Mouse (Mus musculus) neural tube, embryonic 14.5 days (tissue): Measurements from ENCODE around the gene Mgst2. TPM values are rescaled to one million over a fixed set of nuclear protein-coding genes. Genes with fewer than 3 reads are reported as not detected.

Experiments
- ATAC-seq: fragments of 200-750 bp; cut with Nextera tagmentation; 2 replicates; pipeline ENCODE4 v1.8.0; 2017; ENCODE audit warnings: low read depth, mild to moderate bottlenecking, moderate TSS enrichment, moderate library complexity
- H3K27ac ChIP-seq: fragments of 300-500 bp; sonication (generic); 2 replicates; pipeline ENCODE4 v1.5.1; 2014; ENCODE audit warnings: low read depth, mild to moderate bottlenecking, control low read depth, low read length, moderate library complexity, mixed read lengths
- H3K27me3 ChIP-seq: fragments of 300-500 bp; sonication (generic); 2 replicates; pipeline ENCODE4 v1.6.1; 2014; ENCODE audit warnings: low read length; ENCODE audit not compliant: control insufficient read depth, insufficient read depth
- H3K36me3 ChIP-seq: fragments of 300-500 bp; sonication (generic); 2 replicates; pipeline ENCODE4 v1.6.1; 2014; ENCODE audit warnings: low read length, mixed read lengths; ENCODE audit not compliant: control insufficient read depth, insufficient read depth
- H3K4me1 ChIP-seq: fragments of 300-500 bp; sonication (generic); 2 replicates; pipeline ENCODE4 v1.6.1; 2014; ENCODE audit warnings: low read length; ENCODE audit not compliant: control insufficient read depth, insufficient read depth
- H3K4me2 ChIP-seq: fragments of 300-500 bp; sonication (generic); 2 replicates; pipeline ENCODE4 v1.6.1; 2014; ENCODE audit warnings: mild to moderate bottlenecking, low read depth, low read length, control low read depth
- H3K4me3 ChIP-seq: fragments of 300-500 bp; sonication (generic); 2 replicates; pipeline ENCODE4 v1.5.1; 2014; ENCODE audit warnings: low read depth, low read length, control low read depth, mixed read lengths
- H3K9ac ChIP-seq: fragments of 300-500 bp; sonication (generic); replicated peaks from 2 replicates; pipeline ENCODE4 v1.6.1; 2014; ENCODE audit warnings: low read depth, mild to moderate bottlenecking, control low read depth, low read length, mixed read lengths
- H3K9me3 ChIP-seq: fragments of 300-500 bp; sonication (generic); 2 replicates; pipeline ENCODE4 v1.6.1; 2016; ENCODE audit warnings: low read length; ENCODE audit not compliant: control insufficient read depth
- WGBS: fragments of 180-500 bp; shearing (Covaris S2); extraction: QIAGEN DNeasy Blood & Tissue Kit; methylation state at CpG from one replicate; pipeline ENCODE4 v1.1.7; 2014; 5-methylcytosine and 5-hydroxymethylcytosine counted together
- polyA plus RNA-seq: library from polyadenylated mRNA; unstranded; fragments of >200 nt; fragmentation: Nextera tagmentation; extraction: Ambion mirVana; gene quantifications from 2 replicates; pipeline ENCODE4 v1.2.1, GENCODE M21; 2014

Mgst2 gene
- polyA plus RNA-seq, 1 experiment from 2014 or later = 0.27 TPM

DNA sequence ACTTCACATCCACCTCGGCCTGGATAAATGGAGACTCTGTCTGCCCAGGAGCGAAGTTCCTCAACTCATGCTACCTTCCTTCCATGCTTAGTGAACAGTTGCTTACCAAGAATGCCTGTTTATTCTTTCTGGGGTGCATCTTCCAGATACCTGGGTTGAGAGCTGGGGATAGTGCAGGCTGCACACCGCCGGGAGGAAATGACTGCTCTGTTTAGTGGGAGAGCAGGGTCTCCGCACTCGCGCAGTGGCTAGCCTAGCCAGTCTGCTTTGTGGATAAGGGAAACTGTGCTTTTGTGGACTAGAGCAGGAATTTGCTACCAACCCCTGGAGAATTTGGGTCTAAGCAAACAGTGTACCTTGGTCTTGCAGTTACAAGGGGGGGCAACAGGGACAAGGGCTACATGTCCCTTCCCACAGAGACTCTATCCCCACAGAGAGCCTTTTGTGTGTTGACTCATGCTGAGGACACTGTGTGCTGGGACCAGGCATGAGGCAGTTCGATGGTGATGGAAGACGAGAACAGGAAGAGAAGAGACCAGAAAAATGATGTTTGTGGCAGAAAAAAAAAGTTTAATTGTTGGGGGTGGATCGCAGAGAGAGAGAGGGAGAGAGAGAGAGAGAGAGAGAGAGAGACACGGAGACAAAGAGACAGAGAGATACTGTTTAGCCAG, 1.9 kb downstream of the Mgst2 start:
- Histone ChIP-seq H3K27ac (no peak overlapping the region), H3K27me3 (no peaks in the 10 kb centered on the region), H3K36me3 (no peaks in the 10 kb centered on the region), H3K4me2 (no peak overlapping the region), H3K4me1 (no peaks in the 10 kb centered on the region), H3K4me3 (no peak overlapping the region), H3K9me3 (no peaks in the 10 kb centered on the region), H3K9ac (no peak overlapping the region)
- ATAC-seq = no peak
- 83% methylated on average over 11 of the region's 11 CpGs for WGBS

GRCm38 (mm10) chr3:51662557-51662956, 2.4 kb downstream of the Mgst2 start:
- Histone ChIP-seq H3K27me3 (no peaks in the 10 kb centered on the region), H3K9me3 (no peaks in the 10 kb centered on the region), H3K4me3 (no peak overlapping the region), H3K9ac (no peak overlapping the region), H3K4me1 (no peaks in the 10 kb centered on the region), H3K27ac (no peak overlapping the region), H3K4me2 (no peak overlapping the region), H3K36me3 (no peaks in the 10 kb centered on the region)
- ATAC-seq = no peak
- 79% methylated on average over 6 of the region's 6 CpGs for WGBS

DNA sequence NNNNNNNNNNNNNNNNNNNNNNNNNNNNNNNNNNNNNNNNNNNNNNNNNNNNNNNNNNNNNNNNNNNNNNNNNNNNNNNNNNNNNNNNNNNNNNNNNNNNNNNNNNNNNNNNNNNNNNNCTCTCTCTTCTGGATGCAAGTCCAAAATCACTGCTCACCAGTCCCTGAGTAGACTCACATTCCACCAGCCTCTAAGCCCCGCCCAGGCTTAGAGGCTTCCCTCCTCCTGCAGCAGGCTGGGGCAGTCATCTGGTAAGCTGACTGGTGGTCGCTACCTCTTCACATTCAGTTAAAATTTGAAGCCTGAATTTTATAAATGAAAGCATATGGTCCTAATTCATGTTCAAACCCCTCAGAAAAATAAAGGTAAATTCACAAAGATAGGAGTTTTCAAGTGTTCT, 8.4 kb downstream of the Mgst2 start:
- 57% methylated on average over 2 of the region's 2 CpGs for WGBS

DNA sequence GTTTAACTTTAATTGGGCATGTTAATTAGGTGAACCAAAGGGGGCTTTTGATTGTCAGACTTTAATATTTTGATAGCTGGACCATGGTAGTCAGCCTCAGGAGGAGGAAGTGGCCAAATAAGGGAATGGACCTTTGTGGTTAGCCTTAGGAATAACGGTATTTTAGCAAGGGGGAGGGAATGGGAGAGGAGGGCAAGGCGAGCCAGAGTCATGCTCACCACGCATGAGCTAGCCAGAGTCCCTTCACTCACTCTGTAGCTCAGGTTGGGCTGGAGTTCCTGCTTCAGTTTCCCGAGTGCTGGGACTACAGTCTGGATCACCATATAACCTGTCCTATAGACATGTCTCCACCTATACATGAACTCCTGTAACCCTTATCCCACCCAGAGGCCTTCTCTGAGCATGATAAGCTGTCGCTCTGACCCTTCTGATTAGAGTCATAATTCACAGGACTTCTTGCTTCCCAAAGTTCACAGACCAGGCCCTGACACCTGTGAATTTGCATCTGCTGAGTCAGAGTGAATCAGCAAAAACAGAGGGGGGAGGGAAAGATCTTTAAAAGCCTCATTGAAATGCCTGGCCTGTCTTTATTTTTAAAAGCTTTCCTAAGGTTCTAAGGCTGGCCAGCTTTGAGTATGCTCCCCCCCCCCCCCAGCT, 10.4 kb downstream of the Mgst2 start:
- Histone ChIP-seq H3K9me3 (no peaks in the 10 kb centered on the region), H3K27ac (no peak overlapping the region), H3K4me1 (no peaks in the 10 kb centered on the region), H3K36me3 (no peaks in the 10 kb centered on the region), H3K9ac (no peak overlapping the region), H3K4me3 (no peak overlapping the region), H3K4me2 (no peak overlapping the region), H3K27me3 (no peaks in the 10 kb centered on the region)
- 92% methylated on average over 5 of the region's 5 CpGs for WGBS
- ATAC-seq = no peak

More for the DNA sequence above, 8.4 kb downstream of the Mgst2 start:
- H3K27ac ChIP-seq = no peak overlapping the region
- H3K4me2 ChIP-seq = no peak overlapping the region
- no peaks in the 10 kb centered on the region for H3K4me1 ChIP-seq
- no peaks in the 10 kb centered on the region for H3K9me3 ChIP-seq
- H3K36me3 ChIP-seq = no peaks in the 10 kb centered on the region
- H3K9ac ChIP-seq = no peak overlapping the region
- ATAC-seq = no peak
- no peak overlapping the region for H3K4me3 ChIP-seq
- no peaks in the 10 kb centered on the region for H3K27me3 ChIP-seq

GRCm38 (mm10) chr3:51671071-51671469, 10.9 kb downstream of the Mgst2 start:
- H3K27me3 ChIP-seq = no peaks in the 10 kb centered on the region
- H3K4me3 ChIP-seq = no peak overlapping the region
- no peaks in the 10 kb centered on the region for H3K4me1 ChIP-seq
- 96% methylated on average over 1 of the region's 1 CpGs for WGBS
- no peak for ATAC-seq
- no peak overlapping the region for H3K9ac ChIP-seq
- no peaks in the 10 kb centered on the region for H3K36me3 ChIP-seq
- H3K27ac ChIP-seq = no peak overlapping the region
- H3K4me2 ChIP-seq = no peak overlapping the region
- H3K9me3 ChIP-seq = no peaks in the 10 kb centered on the region

DNA sequence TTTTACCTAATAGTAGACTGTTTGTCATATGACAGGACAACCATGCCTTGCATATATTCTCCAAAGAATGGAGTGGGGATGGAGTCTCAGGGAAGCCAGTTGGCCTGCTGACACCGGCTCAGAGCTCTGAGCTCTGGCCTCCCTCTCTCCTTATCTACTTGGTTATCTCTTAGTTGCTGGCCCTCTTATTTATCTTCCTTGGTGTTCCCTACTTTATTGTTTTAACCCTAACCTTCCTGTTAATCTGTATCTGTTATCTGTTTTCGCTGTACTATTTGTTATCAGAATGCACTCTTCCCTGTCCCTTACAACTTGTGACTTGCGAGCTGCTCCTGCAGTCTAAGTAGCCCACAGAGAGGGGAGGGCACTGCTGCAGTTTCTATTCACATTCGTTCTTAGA, 12.5 kb downstream of the Mgst2 start:
- 57% methylated on average over 4 of the region's 4 CpGs for WGBS
- H3K4me1 ChIP-seq = no peaks in the 10 kb centered on the region
- no peaks in the 10 kb centered on the region for H3K36me3 ChIP-seq
- no peaks in the 10 kb centered on the region for H3K27me3 ChIP-seq
- no peak overlapping the region for H3K4me2 ChIP-seq
- no peak overlapping the region for H3K27ac ChIP-seq
- no peaks in the 10 kb centered on the region for H3K9me3 ChIP-seq
- no peak overlapping the region for H3K9ac ChIP-seq
- ATAC-seq = no peak
- H3K4me3 ChIP-seq = no peak overlapping the region

DNA sequence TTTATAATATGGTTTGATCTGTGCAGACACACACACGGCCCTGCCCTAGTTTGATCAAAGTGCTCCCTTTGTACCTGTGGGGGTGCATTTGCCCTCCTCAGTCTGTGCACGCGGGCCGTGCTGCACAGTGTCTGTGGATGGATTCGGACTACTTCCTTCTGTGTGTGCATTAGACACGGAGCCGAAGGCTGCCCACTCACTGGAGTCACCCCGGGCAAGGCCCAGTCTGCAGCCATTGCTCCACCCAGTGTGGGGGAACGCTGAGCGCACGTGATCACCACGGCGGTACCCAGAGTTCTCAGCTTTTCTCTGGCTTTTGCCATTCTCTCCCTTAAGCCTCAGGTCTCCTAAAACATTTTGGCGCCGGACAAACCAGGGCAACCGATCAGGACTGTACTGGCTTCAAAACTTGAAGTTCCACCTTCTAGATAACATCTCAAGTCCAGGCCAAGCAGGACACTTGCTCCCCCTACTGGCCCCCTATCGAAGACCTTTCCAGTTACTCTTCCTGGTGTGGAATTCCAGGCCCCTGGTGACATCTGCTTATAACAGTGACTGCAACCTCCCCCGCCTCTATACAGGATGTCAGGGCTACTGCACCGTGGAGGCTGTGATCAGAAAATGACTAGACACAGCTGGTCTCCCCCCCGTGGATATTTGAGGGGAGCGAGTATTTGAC, 13.4 kb downstream of the Mgst2 start:
- H3K27me3 ChIP-seq = no peaks in the 10 kb centered on the region
- no peaks in the 10 kb centered on the region for H3K36me3 ChIP-seq
- H3K9me3 ChIP-seq = no peaks in the 10 kb centered on the region
- H3K27ac ChIP-seq = no peak overlapping the region
- no peaks in the 10 kb centered on the region for H3K4me1 ChIP-seq
- 75% methylated on average over 21 of the region's 21 CpGs for WGBS
- no peak for ATAC-seq
- no peak overlapping the region for H3K4me3 ChIP-seq
- no peak overlapping the region for H3K9ac ChIP-seq
- H3K4me2 ChIP-seq = no peak overlapping the region

GRCm38 (mm10) chr3:51674963-51675362, 14.8 kb downstream of the Mgst2 start:
- 83% methylated on average over 3 of the region's 3 CpGs for WGBS
- Histone ChIP-seq H3K27me3 (no peaks in the 10 kb centered on the region), H3K4me2 (no peak overlapping the region), H3K36me3 (no peaks in the 10 kb centered on the region), H3K27ac (no peak overlapping the region), H3K4me1 (no peaks in the 10 kb centered on the region), H3K4me3 (no peak overlapping the region), H3K9ac (no peak overlapping the region), H3K9me3 (no peaks in the 10 kb centered on the region)
- no peak for ATAC-seq

- Histone ChIP-seq H3K9ac (no peak overlapping the region), H3K36me3 (peaks cover 14% of the 10 kb centered on the region; the same call in 1 of the 2 replicates), H3K27me3 (no peaks in the 10 kb centered on the region), H3K9me3 (no peaks in the 10 kb centered on the region), H3K27ac (no peak overlapping the region), H3K4me2 (no peak overlapping the region), H3K4me3 (no peak overlapping the region), H3K4me1 (no peaks in the 10 kb centered on the region)
- ATAC-seq = no peak
- WGBS = 92% methylated on average over 6 of the region's 6 CpGs
Observed at GRCm38 (mm10) chr3:51685539-51685938, 25.4 kb downstream of the Mgst2 start.
